Mouse (Mus musculus) heart, postnatal 25 days (tissue): ENCODE results near the gene Otx1. TPM values are rescaled to one million over a fixed set of nuclear protein-coding genes. Genes with fewer than 3 reads are reported as not detected.

Experiments used
- DNase-seq: peaks from one replicate; pipeline ENCODE4 v3.0.0; 2022; ENCODE audit warnings: low spot score
- intact Hi-C: fragments of 180-260 bp; cut with DNase I; formaldehyde crosslinking; loops from one replicate; pipeline ENCODE4 v1.15.1; 2025
- total RNA-seq, 2 experiments: library from RNA; stranded (reverse); gene quantifications; 2 replicates each; pipeline ENCODE4 v1.2.3; 2021

Gene Otx1
- total RNA-seq, 2 experiments from 2014 or later: not detected

- intact Hi-C loops: no loop called here
- no peak for DNase-seq
Measured at GRCm38 (mm10) chr11:22000316-22001076, 2.2 kb downstream of the Otx1 start.

- no peak for DNase-seq
- intact Hi-C loops: loop anchor here (10.0 kb wide), 1 partner anchor 285 kb away; no protein-coding TSS in a partner anchor
Measured at GRCm38 (mm10) chr11:21999396-22000315, 3.0 kb downstream of the Otx1 start.

- intact Hi-C loops: loop anchor here (10.0 kb wide), 1 partner anchor 286 kb away; no protein-coding TSS in a partner anchor
- no peak for DNase-seq
Measured at GRCm38 (mm10) chr11:21998141-21999047, 4.3 kb downstream of the Otx1 start.

GRCm38 (mm10) chr11:21997561-21998140 lies 5.0 kb downstream of the Otx1 start:
- intact Hi-C loops: loop anchor here (10.0 kb wide), 1 partner anchor 287 kb away; no protein-coding TSS in a partner anchor
- no peak for DNase-seq

GRCm38 (mm10) chr11:21996661-21997560 lies 5.8 kb downstream of the Otx1 start:
- intact Hi-C loops: loop anchor here (10.0 kb wide), 1 partner anchor 288 kb away; no protein-coding TSS in a partner anchor
- DNase-seq: no peak

- intact Hi-C loops: loop anchor here (10.0 kb wide), 1 partner anchor 289 kb away; no protein-coding TSS in a partner anchor
- no peak for DNase-seq
Measured at GRCm38 (mm10) chr11:21996325-21996647, 6.4 kb downstream of the Otx1 start.

- intact Hi-C loops: loop anchor here (10.0 kb wide), 1 partner anchor 289 kb away; no protein-coding TSS in a partner anchor
- DNase-seq: no peak
Measured at GRCm38 (mm10) chr11:21995534-21996324, 7.0 kb downstream of the Otx1 start.

GRCm38 (mm10) chr11:21994377-21995370 lies 8.0 kb downstream of the Otx1 start:
- DNase-seq: no peak
- intact Hi-C loops: loop anchor here (10.0 kb wide), 1 partner anchor 290 kb away; no protein-coding TSS in a partner anchor

GRCm38 (mm10) chr11:21993597-21994376 lies 8.9 kb downstream of the Otx1 start:
- intact Hi-C loops: loop anchor here (10.0 kb wide), 1 partner anchor 291 kb away; no protein-coding TSS in a partner anchor
- no peak for DNase-seq

- intact Hi-C loops: loop anchor here (10.0 kb wide), 1 partner anchor 292 kb away; no protein-coding TSS in a partner anchor
- DNase-seq: no peak
Measured at GRCm38 (mm10) chr11:21992761-21993596, 9.7 kb downstream of the Otx1 start.

- DNase-seq: no peak
- intact Hi-C loops: loop anchor here (2.0 kb wide), 1 partner anchor 14 kb away; the partner anchor contains the start of gene Otx1
Measured at GRCm38 (mm10) chr11:21988398-21988946, 14.2 kb downstream of the Otx1 start.

GRCm38 (mm10) chr11:21985118-21985517 lies 17.6 kb downstream of the Otx1 start:
- no peak for DNase-seq
- intact Hi-C loops: no loop called here

GRCm38 (mm10) chr11:21974005-21974531 lies 28.6 kb downstream of the Otx1 start:
- no peak for DNase-seq
- intact Hi-C loops: no loop called here

- no peak for DNase-seq
- intact Hi-C loops: no loop called here
Measured at GRCm38 (mm10) chr11:21973597-21973996, 29.1 kb downstream of the Otx1 start.
